Comparison of ENCODE assay signal across 16 mouse cellular contexts in the genomic region with DNA sequence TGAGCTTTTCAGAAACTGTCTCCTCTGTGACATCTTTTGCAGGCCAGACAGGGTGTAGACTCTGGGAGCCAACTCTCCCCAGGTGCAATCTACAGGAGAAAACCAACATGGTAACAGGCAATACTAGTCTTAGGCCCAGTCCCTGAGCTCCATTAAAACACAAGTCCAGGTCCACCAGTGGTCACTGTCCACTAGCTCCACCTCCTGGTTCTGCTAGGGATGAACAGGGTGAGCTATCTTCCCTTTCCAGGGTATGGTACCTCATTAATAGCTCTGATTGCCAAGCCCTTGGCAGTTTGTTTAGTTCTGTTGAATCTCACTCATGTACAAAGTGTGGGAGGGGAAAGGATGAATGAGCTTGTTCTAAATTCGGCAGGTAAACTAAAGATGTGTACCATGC.
DNase-seq lines count a peak whose midpoint lies in the region; ATAC-seq and TF ChIP-seq lines count a peak whose summit lies in the region.
"Had no signal": no experiment of that assay in that cellular context is flagged by ENCODE, and none has a peak within 500 bp of the region (broad histone marks: within the 10 kb centered on the region; RNA-seq: fewer than 3 reads in every experiment).

No protein-coding gene starts in this region.

- H3K27ac ChIP-seq in stomach, postnatal 0 days (replicated peaks): no peak overlapping the region
- H3K27ac ChIP-seq: forebrain, embryonic 15.5 days; heart, embryonic 13.5 days; hindbrain, embryonic 13.5 days; neural tube, embryonic 15.5 days had no signal

- TF ChIP-seq CTCF in stomach, postnatal 0 days (IDR thresholded peaks at IDR 0.05; ENCODE audit: low read depth): peak; percentile 35; the same call in 1 of the 2 replicates

- H3K4me1 ChIP-seq in stomach, postnatal 0 days (replicated peaks; ENCODE audit: control insufficient read depth, insufficient read depth): no peaks in the 10 kb centered on the region
- H3K4me1 ChIP-seq: heart, embryonic 13.5 days had no signal

- no peaks in the 10 kb centered on the region for H3K9me3 ChIP-seq in stomach, postnatal 0 days (ENCODE audit: control insufficient read depth, low read length)
- H3K9me3 ChIP-seq: forebrain, embryonic 15.5 days; heart, embryonic 13.5 days; hindbrain, embryonic 13.5 days; neural tube, embryonic 15.5 days had no signal

- no peaks in the 10 kb centered on the region for H3K36me3 ChIP-seq in stomach, postnatal 0 days (ENCODE audit: control insufficient read depth, insufficient read depth, low read length)
- H3K36me3 ChIP-seq: forebrain, embryonic 15.5 days; heart, embryonic 13.5 days; hindbrain, embryonic 13.5 days; neural tube, embryonic 15.5 days had no signal

- H3K4me2 ChIP-seq in stomach, postnatal 0 days (replicated peaks; ENCODE audit: low read depth): no peak overlapping the region
- H3K4me2 ChIP-seq: forebrain, embryonic 15.5 days; heart, embryonic 13.5 days; hindbrain, embryonic 13.5 days; neural tube, embryonic 15.5 days had no signal

- no peak for ATAC-seq in stomach, postnatal 0 days (ENCODE audit: low FRiP score, low TSS enrichment)
- ATAC-seq: forebrain, embryonic 15.5 days had no signal

- 60% methylated on average over 1 of the region's 1 CpGs for WGBS in stomach, postnatal 0 days

- H3K4me3 ChIP-seq in stomach, postnatal 0 days (ENCODE audit: low read depth, low read length): no peak overlapping the region
- H3K4me3 ChIP-seq: forebrain, embryonic 15.5 days; heart, embryonic 13.5 days; hindbrain, embryonic 13.5 days; neural tube, embryonic 15.5 days had no signal

- TF ChIP-seq EP300 in stomach, postnatal 0 days (optimal IDR thresholded peaks at IDR 0.05): no peak

- no peaks in the 10 kb centered on the region for H3K27me3 ChIP-seq in stomach, postnatal 0 days (ENCODE audit: control insufficient read depth, insufficient read depth, low read length)
- H3K27me3 ChIP-seq: forebrain, embryonic 15.5 days; hindbrain, embryonic 13.5 days; neural tube, embryonic 15.5 days had no signal

- peak; percentile 13 for DNase-seq in embryo, embryonic 10 days (ENCODE audit: low spot score)
- DNase-seq in embryo, embryonic 10.5 days (ENCODE audit: low spot score): no peak
- peak; percentile 4 for DNase-seq in kidney, postnatal 4 days
- DNase-seq in kidney, adult 11 months: no peak
- DNase-seq in retina, embryonic 14.5 days (ENCODE audit: low spot score): peak; percentile 11
- DNase-seq in retina, postnatal 1 day: no peak
- DNase-seq in stomach, postnatal 0 days (ENCODE audit: low spot score): no peak
- DNase-seq in frontal cortex, adult 2 months (ENCODE audit: extremely low spot score in 1 of 2, low spot score in 1 of 2): no peak
- DNase-seq: gastrocnemius, postnatal 14 days; kidney, adult 8-10 months; layer of hippocampus, adult 9-11 months; thymus, postnatal 4 days had no signal

- H3K9ac ChIP-seq in stomach, postnatal 0 days (ENCODE audit: low read length): no peak overlapping the region
- H3K9ac ChIP-seq: forebrain, embryonic 15.5 days; heart, embryonic 13.5 days; hindbrain, embryonic 13.5 days; neural tube, embryonic 15.5 days had no signal

Comparison
In these comparisons a context has a peak if more than half of its experiments do, and no peak if none do; other contexts are left out.
1. DNase-seq: peak in embryo, embryonic 10 days (single experiment), kidney, postnatal 4 days (2 of 2) and retina, embryonic 14.5 days (single experiment); none in embryo, embryonic 10.5 days (single experiment), kidney, adult 11 months (single experiment), retina, postnatal 1 day (single experiment), stomach, postnatal 0 days (single experiment) and frontal cortex, adult 2 months (0 of 2).